Mouse (Mus musculus) spleen, embryonic (tissue): Measurements from ENCODE around the gene Hspa1a.
"Not testable (repeated sequence)": the region's sequence is repeated elsewhere in the genome, so short reads cannot be mapped to it uniquely, and the experiment has no call there.

Experiments used
- CTCF ChIA-PET: fragments of 350-600 bp; sonication (Branson Sonifier 250); formaldehyde crosslinking; loops from one replicate; lab custom pipeline; 2022; lab: Charles Lee

The Hspa1a gene

DNA sequence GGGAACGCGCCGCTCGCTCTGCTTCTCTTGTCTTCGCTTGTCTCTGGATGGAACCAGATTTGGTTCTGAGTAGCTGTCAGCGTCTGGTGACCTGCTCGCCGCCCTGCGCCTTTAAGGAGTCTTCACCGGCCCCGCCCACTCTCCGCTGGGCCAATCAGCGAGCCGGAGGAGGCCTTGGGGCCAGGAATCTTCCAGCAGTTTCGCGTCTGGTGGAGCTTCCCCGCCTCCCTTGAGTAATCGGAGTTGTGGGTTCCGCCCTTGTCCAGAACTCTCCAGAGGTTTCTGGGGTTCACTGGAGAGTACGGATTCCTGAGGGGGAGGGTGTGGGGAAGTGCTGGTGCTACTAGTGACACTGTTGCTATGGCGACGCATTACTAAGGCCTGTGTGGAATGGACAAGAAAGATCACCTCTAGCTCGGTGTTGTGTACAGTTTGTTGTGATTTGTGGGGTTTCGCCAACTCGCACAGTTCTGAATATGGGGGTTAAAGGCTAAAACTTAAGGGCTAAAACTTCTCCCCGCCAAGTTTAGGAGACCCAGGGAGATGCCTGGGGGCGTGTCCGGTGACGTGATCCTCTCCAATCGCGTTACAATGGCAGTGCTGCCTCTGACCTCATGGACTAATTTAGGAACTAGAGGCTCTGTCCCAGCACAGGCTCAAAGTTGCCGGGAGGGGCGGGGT is at the start of gene Hspa1a, which contains the start of gene Hspa1l:
Gene Hspa1a (minus strand): TSS at position 88 of the 681 bp plus-strand sequence.
Gene Hspa1l (plus strand): TSS at position 635 of the 681 bp plus-strand sequence.
- CTCF ChIA-PET, result interaction anchor here (1.2 kb wide), 1 partner anchor 9 kb away, joined by 3 read pairs; no protein-coding TSS in a partner anchor

DNA sequence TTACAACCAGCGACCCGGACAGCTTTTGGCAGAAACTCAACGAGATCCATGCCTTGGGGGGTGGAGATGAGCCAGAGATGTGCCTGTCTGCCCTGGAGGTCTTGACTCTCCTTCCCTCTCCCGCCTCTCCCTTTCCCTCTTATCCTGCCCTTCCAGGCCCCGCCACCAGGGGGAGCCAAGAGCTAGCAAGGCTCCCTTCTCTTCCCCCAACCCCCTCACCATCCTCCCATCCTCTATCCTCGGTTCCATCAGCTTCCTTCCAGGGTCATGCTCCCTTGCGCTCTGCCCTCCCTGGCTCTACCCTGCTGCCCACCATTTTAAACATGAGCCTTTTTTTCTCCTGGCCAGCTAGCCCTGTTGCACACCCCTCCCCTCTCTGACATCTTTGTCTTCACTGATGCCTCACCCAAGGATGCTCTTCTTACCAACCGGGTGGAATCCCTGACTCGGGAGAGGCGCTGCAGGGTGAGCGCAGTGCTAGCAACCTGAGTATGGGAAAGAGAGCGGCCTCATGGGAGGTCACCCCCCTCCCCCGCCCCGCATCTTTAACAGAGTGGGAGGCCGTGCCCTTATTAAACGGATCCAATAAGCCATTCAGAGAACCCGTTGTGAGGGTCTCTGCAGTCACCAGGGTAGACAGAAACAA is 49.3 kb upstream of the Hspa1a start:
- CTCF ChIA-PET, result interaction anchor here (0.6 to 2.4 kb wide), 2 partner anchors 35 to 38 kb away, joined by 8 to 16 read pairs; partner anchors contain the start of gene Ddah2

DNA sequence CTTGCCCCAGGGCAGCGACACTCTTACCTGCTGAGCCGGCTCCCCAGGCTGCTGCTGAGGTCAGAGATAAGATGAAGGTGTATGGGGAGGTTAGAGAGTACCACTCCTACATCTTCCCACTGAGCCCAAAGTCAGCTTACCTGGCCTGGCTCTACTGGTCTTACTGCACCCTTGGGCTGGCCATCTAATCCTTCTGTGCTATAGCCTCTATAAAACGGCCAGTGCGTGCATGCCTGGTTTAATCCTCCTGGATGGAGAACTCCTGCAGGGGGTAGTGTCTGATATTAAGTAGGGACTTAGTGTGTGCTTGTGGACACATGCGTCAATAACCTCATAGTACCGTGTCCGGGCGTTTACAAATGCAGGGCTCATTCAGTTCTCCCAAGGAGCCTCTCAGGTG is 48.6 kb upstream of the Hspa1a start:
- CTCF ChIA-PET, result interaction anchor here (0.5 to 2.4 kb wide), 2 partner anchors 27 to 39 kb away, joined by 9 to 16 read pairs; partner anchors contain the start of gene Ddah2

DNA sequence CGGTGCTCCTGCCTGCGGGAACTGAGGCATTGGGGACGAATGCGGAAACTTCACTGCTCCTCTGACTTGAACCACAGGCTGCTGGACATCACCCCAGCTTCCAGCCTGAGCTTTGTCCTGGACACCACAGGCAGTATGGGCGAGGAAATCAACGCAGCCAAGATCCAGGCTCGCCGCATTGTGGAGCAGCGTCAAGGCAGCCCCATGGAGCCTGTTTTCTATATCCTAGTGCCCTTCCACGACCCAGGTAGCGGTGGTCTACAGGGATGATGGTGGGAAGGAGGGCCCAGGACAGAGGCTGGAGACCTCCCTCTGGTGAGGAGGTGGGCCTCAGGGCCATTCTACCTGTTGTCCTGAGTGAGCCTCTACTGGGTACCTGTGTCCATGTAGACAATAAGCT is 47.9 kb upstream of the Hspa1a start:
- CTCF ChIA-PET, result interaction anchor here (0.5 to 2.4 kb wide), 2 partner anchors 27 to 39 kb away, joined by 9 to 16 read pairs; partner anchors contain the start of gene Ddah2

DNA sequence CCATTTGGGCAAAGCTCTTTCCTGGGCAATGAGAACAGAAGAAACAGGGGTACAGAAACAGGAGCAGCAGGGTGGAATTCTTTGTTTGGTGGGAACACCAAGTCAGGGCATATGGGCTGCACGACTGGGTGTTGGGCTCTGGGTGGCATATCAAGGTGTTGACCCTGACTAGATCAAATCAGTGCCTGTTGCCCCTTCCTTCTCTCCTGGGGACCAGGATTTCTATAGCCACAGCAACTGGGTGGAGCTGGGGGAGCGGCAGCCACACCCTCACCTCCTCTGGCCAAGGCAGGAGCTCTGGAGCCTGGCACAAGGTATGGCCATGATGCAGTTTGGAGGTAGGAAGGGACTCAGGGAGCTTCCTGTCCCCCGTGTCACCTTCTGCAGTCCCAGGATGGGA is 46.2 kb upstream of the Hspa1a start:
- CTCF ChIA-PET, result interaction anchor here (0.6 kb wide), 1 partner anchor 25 kb away, joined by 4 read pairs; no protein-coding TSS in a partner anchor

DNA sequence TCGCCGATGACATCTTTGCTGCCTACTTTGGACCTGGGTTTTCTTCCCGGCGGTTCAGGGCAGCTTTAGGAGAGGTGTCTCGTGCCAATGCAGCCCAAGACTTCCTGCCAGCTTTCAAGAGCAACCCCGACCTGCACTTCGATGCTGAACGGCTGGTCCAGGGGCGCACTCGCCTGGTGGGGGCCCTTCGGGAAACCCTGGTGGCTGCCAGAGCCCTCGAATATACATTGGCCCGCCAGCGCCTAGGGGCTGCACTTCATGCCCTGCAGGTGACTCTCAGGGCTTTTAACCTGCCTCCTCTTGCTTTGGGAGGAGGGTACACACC is 45.7 kb upstream of the Hspa1a start:
- CTCF ChIA-PET, result no interaction called here

DNA sequence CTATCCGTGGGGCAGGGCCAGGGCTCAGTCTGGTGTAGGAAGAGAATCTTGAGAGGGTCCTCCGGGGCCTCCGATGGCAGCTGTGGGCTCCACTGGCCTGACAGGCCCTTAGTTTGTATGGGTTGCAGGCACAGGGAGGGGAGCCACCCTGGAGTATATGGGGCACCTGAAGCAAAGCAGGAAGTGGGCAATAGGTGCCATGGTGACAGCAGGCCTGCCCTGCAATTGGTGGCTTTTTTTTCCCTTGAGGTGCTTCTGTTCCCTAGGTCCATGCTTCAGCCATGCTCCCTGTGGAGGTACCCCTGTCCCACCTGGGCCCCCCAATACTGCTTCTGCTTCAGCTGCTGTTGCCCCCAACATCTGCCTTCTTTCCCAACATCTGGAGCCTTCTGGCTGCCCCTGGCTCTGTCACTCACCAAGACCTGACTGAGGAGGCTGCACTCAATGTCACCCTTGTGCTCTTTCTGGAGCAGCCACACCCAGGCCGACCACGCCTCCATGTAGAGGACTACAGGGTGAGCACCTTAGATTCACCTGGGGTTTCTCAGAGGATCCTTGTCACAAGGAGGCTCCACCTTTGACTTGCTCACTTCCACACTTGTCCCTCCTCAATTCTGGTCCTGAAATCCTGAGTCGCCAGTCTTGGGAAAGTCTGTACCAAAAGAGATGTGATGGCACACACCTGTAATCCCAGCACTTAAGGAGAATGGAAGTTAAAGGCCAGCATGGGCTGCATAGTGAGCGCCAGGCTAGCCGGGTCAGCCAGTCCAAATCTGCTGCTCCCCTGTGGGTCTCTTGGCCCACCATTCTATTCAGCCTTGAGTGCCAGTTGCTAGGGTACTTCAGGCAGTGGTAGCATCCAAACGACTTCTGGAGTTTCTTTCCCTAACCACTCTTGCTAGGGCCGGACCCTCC is 45.1 kb upstream of the Hspa1a start:
- CTCF ChIA-PET, result no interaction called here

DNA sequence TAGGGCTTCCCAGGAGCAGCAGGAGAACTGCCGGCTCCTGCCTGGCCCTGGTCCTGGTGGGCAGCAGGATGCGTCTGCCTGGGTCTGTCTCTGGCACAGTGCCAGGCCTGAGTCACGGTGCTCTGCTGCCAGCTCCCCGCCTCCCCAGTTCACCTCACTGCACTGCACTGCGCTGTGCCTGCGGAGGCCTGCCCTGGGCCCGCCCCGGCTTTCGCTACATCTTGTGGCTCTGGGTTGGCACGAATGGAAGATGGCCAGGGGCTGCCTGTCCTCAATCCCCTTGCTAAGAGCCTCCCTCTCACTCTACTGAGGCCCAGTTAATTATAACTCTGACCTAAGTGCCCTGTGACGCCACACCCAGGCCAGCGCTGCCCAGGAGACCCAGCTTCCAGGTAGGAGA is 44.4 kb upstream of the Hspa1a start, which contains the start of gene Vwa7:
Gene Vwa7 (plus strand): TSS at position 204 of the 400 bp plus-strand sequence.
- CTCF ChIA-PET, result interaction anchor here (0.6 kb wide), 1 partner anchor 728 kb away, joined by 5 read pairs; no protein-coding TSS in a partner anchor

DNA sequence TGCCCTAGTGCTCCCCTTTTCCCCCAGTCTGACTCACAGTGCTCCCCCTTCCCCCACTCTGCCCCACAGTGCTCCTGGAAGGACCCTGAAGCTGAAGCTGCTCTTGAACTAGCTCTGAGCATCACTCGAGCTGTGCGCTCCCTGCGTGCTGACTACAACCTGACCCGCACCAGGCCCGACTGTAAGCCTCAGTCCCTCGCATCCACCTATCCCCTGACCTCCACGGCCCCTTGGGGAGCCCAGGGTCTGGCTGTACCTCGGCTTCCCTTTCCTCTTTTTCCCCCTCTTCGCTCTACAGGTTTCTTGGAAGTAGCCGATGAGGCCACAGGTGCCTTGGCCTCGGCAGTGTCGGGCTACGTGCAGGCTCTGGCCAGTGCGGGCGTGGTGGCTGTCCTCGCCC is 43.3 kb upstream of the Hspa1a start:
- CTCF ChIA-PET, result interaction anchor here (0.5 kb wide), 1 partner anchor 602 kb away, joined by 3 read pairs; no protein-coding TSS in a partner anchor

DNA sequence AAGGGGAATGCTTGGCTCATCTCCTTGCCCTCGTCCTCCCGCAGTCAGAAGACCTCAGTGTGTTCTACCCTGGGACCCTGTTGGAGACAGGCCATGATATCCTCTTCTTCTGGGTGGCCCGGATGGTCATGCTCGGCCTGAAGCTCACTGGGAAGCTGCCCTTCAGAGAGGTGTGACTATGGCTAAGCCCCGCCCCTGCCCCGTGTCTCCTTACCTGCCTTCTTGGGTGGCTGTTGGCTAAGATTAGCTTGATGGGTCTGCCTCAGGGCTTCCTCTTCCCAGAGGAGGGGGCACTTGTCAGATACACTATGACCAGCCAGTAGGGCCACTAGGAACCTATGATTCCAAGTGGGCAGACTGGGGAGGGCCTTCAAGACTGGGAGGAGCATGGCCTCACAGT is 41.3 kb upstream of the Hspa1a start:
- CTCF ChIA-PET, result no interaction called here

DNA sequence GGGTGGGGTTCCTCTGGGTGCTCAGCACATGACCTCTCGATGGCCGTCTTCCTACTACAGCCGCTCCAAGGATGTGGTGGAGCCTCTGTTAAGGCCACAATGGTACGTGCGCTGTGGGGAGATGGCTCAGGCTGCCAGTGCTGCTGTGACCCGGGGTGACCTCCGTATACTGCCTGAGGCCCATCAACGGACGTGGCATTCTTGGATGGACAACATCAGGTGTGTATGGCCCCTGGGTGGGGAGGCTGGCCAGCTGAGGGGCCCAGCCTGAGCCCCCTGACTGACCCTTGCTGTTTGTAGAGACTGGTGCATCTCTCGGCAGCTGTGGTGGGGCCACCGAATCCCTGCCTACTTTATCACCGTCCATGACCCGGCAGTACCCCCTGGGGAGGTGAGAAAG is 40.5 kb upstream of the Hspa1a start:
- CTCF ChIA-PET, result interaction anchor here (0.5 kb wide), 1 partner anchor 116 kb away, joined by 10 read pairs; no protein-coding TSS in a partner anchor

DNA sequence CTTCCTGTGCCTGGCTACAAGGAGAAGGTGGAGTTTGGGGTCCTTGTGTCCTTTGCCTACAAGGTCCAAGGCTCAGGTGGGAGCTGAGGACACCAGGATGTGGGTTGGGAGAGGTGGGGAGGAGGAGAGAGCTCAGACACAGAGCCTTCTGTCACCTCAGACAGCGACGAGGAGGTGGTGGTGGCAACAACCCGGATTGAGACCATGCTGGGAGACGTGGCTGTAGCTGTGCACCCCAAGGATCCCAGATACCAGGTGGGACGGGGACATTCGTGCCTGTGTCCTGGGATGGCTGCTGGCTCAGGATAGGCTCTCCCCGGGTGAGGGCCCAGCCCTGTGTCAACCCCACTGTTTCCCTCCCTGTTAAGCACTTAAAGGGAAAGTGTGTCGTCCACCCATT is 39.5 kb upstream of the Hspa1a start:
- CTCF ChIA-PET, result interaction anchor here (0.6 kb wide), 1 partner anchor 24 kb away, joined by 15 read pairs; no protein-coding TSS in a partner anchor

DNA sequence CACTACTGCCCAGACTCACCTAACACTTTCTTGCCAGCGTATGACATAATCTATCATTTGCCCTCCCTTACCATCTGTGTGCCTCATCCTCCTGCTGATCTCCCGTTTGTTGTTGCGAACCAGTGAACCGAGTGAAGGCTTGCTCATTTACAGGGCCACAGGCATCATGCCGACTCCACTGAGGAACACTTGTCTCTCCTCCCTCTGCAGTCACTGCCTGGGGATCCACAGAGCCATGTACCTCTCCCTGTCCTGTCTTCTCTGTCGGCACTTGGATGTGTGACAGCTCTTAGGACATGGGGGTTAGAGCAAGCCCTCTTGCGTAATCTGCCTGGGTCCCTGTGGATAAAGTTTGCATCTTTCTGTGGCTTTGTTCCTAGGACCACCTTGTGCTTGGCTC is 37.6 kb upstream of the Hspa1a start:
- CTCF ChIA-PET, result no interaction called here

DNA sequence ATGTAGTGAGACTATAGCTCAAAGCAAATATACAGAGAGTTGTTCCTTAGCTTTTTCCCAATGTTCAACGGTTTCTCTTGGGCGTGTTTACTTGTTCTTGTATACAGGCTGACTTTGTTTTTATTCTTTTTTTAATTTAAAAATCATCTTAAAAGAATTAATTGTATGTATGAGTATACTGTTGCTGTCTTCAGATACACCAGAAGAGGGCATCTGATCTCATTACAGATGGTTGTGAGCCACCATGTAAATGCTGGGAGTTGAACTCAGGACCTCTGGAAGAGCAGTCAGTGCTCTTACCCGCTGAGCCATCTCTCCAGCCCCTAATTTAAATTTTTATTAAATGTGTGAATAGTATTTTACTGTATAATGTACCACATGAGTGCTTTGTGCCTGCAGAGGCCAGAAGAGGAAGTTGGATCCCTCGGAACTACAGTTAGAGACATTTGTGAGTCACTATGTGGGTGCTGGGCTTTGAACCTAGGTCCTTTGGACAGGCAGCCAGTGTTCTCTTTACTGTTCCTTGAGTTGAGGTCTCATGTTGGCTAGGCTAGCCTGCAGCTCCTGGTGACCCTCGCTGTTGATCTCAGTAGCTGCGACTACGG is 35.5 kb upstream of the Hspa1a start:
- CTCF ChIA-PET, result interaction anchor here (0.6 kb wide), 1 partner anchor 19 kb away, joined by 5 read pairs; no protein-coding TSS in a partner anchor

DNA sequence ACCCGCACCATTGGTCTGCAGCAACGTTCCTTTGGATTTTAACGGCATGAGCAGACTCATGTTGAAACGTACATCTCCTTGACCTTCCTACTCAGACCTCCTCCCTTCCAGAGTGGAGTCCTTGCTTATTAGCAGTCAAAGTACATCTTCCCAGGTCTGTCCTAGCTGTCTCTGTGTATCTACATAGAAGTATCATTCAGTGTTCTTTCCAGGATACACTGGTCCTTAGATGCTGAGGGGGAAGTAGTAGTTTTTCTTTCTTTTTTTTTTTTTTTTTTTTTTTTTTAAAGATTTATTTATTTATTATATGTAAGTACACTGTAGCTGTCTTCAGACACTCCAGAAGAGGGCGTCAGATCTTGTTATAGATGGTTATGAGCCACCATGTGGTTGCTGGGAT is 33.9 kb upstream of the Hspa1a start:
- CTCF ChIA-PET, result not testable (repeated sequence)

DNA sequence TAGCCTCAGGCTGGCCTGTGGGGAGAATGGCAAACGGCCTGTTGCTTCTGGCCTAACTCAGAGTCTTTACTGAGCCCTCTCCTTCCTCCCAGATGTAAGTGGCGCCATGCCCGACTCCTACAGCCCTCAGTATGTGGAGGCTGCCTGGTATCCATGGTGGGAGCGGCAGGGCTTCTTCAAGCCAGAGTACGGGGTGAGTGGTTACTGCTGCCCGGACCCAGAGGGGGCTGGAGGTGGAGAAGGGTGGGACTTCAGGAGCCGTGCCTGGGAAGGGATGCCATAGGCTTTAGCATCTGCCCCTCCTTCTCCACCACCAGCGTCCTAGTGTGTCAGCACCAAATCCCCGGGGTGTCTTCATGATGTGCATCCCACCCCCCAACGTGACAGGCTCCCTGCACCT is 33.2 kb upstream of the Hspa1a start:
- CTCF ChIA-PET, result no interaction called here

DNA sequence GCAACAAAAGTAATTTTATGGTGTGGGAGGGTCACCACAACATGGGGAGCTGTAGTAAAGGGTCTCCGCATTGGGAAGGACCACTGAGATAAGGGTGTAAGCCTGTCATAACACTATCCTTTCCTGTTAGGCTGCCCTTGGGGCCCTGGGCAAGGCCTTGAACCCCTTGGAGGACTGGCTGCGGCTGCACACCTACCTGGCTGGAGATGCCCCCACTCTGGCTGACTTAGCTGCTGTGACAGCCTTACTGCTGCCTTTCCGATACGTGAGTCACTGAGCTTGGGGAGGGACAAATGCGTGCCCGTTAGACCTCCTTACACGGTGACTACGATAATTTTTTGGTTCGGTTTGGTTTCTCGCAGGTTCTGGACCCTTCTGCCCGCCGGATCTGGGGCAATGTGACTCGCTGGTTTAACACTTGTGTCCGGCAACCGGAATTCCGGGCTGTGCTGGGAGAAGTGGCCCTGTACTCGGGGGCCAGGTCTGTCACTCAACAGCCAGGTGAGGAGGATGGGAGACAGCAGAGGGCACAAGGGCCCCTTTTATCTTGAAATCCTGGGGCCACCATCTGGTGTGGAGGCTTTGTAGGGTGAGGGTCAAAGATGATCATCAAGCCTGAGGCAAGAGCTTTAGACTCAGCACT is 32.2 kb upstream of the Hspa1a start:
- CTCF ChIA-PET, result no interaction called here

DNA sequence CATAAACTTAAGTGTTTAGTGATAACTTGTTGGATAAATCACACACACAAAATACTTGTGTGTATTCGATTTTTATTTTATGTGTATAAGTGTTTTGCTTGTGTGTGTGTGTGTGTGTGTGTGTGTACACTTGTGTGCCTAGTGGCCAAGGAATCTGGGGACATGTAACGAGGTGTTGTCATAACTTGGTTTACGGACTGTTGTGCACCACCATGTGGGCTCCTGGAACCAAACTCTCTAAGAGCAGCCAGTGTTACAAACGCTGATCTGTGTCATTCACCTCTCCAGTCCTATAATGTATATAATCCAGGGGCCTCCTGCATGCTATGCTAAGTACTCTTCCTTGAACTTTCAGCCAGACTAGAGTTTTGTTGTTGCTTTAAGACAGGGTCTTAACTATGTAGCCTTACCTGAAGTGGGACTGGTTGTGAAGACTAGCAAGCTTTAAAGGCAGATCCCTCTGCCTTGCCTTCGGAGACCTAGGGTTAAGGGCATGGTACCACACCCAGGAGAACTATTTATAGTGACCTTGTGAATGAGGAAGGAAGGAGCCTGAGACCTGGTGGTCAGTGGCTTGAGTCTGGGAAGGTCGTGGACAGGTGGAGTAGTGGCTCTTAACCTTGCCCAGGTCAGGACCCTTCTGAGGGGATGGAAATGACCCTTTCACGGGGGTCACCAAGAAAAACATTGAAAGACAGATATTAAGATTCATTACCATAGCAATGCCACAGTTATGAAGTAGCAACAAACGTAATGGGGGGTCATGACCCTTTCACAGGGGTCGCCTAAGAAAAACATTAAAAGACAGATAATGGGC is 31.3 kb upstream of the Hspa1a start:
- CTCF ChIA-PET, result no interaction called here

DNA sequence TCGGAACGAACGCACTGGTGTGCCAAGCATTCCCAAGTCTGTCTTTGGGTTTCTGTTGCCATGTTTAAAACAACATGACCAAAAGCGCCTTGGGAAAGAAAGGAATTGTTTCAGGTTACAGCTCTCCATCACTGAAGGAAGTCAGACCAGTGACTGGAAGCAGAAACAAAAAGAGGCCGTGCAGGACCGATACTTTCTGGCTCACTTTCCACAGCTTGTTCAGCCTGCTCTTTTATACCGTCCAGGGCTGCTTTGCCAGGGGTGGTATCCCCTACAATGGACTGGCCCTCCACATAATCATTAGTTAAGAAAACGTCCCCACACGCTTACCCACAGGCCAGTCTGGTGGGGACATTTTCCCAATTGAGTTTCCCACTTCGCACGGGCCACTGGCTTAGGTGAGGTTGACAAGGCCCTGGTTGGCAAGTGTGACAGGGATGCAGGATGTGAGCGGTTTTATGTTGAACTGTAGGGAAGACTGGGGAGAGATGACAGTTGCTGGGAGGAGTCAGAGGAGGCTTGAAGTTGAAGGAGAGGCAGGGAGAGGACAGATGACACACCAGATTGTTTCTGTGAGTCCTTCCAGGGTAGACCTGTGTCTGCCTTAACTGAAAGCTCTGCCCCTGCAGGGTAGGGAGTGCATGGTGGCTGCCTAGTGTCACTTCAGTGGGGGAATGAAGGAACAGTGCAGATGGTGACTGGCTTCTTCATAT is 30.4 kb upstream of the Hspa1a start:
- CTCF ChIA-PET, result interaction anchor here (0.7 kb wide), 1 partner anchor 46 kb away, joined by 3 read pairs; no protein-coding TSS in a partner anchor
